Mouse (Mus musculus): Measurements from ENCODE around the gene Cmpk1. TPM values are rescaled to one million over a fixed set of nuclear protein-coding genes. Genes with fewer than 3 reads are reported as not detected.
"Not testable (repeated sequence)": the region's sequence is repeated elsewhere in the genome, so short reads cannot be mapped to it uniquely, and the experiment has no call there.

Gene Cmpk1
- polyA plus RNA-seq, 1 experiment from 2014 or later = 141 TPM

GRCm38 (mm10) chr4:114994218-114994617 is 7.2 kb upstream of the Cmpk1 start:
- ATAC-seq (ENCODE audit: insufficient read depth, low FRiP score, low TSS enrichment) (no peak), DNase-seq (ENCODE audit: low spot score) (no peak)
- 88% methylated on average over 3 of the region's 3 CpGs for WGBS
- H3K4me3 ChIP-seq (ENCODE audit: low read depth, low read length) = no peak overlapping the region
- H3K27me3 ChIP-seq (ENCODE audit: control insufficient read depth, insufficient read depth, low read length) = no peaks in the 10 kb centered on the region
- H3K9ac ChIP-seq (ENCODE audit: low read length) = no peak overlapping the region
- no peaks in the 10 kb centered on the region for H3K4me1 ChIP-seq (ENCODE audit: control insufficient read depth, insufficient read depth, low read length)
- H3K4me2 ChIP-seq (ENCODE audit: low read depth) = no peak overlapping the region
- H3K9me3 ChIP-seq (ENCODE audit: control insufficient read depth, low read length) = no peaks in the 10 kb centered on the region
- no peak overlapping the region for H3K27ac ChIP-seq (ENCODE audit: low read depth, low read length)
- H3K36me3 ChIP-seq (ENCODE audit: control insufficient read depth, insufficient read depth, low read length) = no peaks in the 10 kb centered on the region

- Histone ChIP-seq H3K27ac (ENCODE audit: low read depth, low read length) (peak overlapping the region; percentile 100), H3K27me3 (ENCODE audit: control insufficient read depth, insufficient read depth, low read length) (no peaks in the 10 kb centered on the region), H3K36me3 (ENCODE audit: control insufficient read depth, insufficient read depth, low read length) (no peaks in the 10 kb centered on the region), H3K9me3 (ENCODE audit: control insufficient read depth, low read length) (no peaks in the 10 kb centered on the region), H3K4me1 (ENCODE audit: control insufficient read depth, insufficient read depth, low read length) (no peaks in the 10 kb centered on the region; the same call in none of the 2 replicates), H3K4me3 (ENCODE audit: low read depth, low read length) (peak overlapping the region; percentile 90), H3K4me2 (ENCODE audit: low read depth) (peak overlapping the region; percentile 78), H3K9ac (ENCODE audit: low read length) (peak overlapping the region; percentile 94)
- ATAC-seq (ENCODE audit: insufficient read depth, low FRiP score, low TSS enrichment) (peak; percentile 64), DNase-seq (ENCODE audit: low spot score) (no peak)
- WGBS = 2% methylated on average over 8 of the region's 8 CpGs
Measured at GRCm38 (mm10) chr4:114986211-114986590, 840 bp downstream of the Cmpk1 start.

GRCm38 (mm10) chr4:114983020-114983419 is 4.0 kb downstream of the Cmpk1 start:
- H3K9ac ChIP-seq (ENCODE audit: low read length) = no peak overlapping the region
- no peak overlapping the region for H3K27ac ChIP-seq (ENCODE audit: low read depth, low read length)
- H3K27me3 ChIP-seq (ENCODE audit: control insufficient read depth, insufficient read depth, low read length) = no peaks in the 10 kb centered on the region
- no peak for ATAC-seq (ENCODE audit: insufficient read depth, low FRiP score, low TSS enrichment)
- no peak overlapping the region for H3K4me2 ChIP-seq (ENCODE audit: low read depth)
- no peaks in the 10 kb centered on the region; the same call in none of the 2 replicates for H3K4me1 ChIP-seq (ENCODE audit: control insufficient read depth, insufficient read depth, low read length)
- no peaks in the 10 kb centered on the region for H3K36me3 ChIP-seq (ENCODE audit: control insufficient read depth, insufficient read depth, low read length)
- 89% methylated on average over 1 of the region's 1 CpGs for WGBS
- no peak for DNase-seq (ENCODE audit: low spot score)
- no peak overlapping the region for H3K4me3 ChIP-seq (ENCODE audit: low read depth, low read length)
- H3K9me3 ChIP-seq (ENCODE audit: control insufficient read depth, low read length) = no peaks in the 10 kb centered on the region

GRCm38 (mm10) chr4:114982619-114983018 is 4.4 kb downstream of the Cmpk1 start:
- Histone ChIP-seq H3K9ac (ENCODE audit: low read length) (no peak overlapping the region), H3K4me2 (ENCODE audit: low read depth) (no peak overlapping the region), H3K4me3 (ENCODE audit: low read depth, low read length) (no peak overlapping the region), H3K27me3 (ENCODE audit: control insufficient read depth, insufficient read depth, low read length) (no peaks in the 10 kb centered on the region), H3K4me1 (ENCODE audit: control insufficient read depth, insufficient read depth, low read length) (no peaks in the 10 kb centered on the region; the same call in none of the 2 replicates), H3K27ac (ENCODE audit: low read depth, low read length) (no peak overlapping the region), H3K36me3 (ENCODE audit: control insufficient read depth, insufficient read depth, low read length) (no peaks in the 10 kb centered on the region), H3K9me3 (ENCODE audit: control insufficient read depth, low read length) (no peaks in the 10 kb centered on the region)
- ATAC-seq (ENCODE audit: insufficient read depth, low FRiP score, low TSS enrichment) = no peak
- DNase-seq (ENCODE audit: low spot score) = no peak
- WGBS = 86% methylated on average over 1 of the region's 1 CpGs

- no peak overlapping the region for H3K9ac ChIP-seq (ENCODE audit: low read length)
- no peak overlapping the region for H3K27ac ChIP-seq (ENCODE audit: low read depth, low read length)
- no peak for DNase-seq (ENCODE audit: low spot score)
- no peaks in the 10 kb centered on the region for H3K9me3 ChIP-seq (ENCODE audit: control insufficient read depth, low read length)
- H3K4me2 ChIP-seq (ENCODE audit: low read depth) = no peak overlapping the region
- H3K36me3 ChIP-seq (ENCODE audit: control insufficient read depth, insufficient read depth, low read length) = no peaks in the 10 kb centered on the region
- H3K27me3 ChIP-seq (ENCODE audit: control insufficient read depth, insufficient read depth, low read length) = no peaks in the 10 kb centered on the region
- H3K4me1 ChIP-seq (ENCODE audit: control insufficient read depth, insufficient read depth, low read length) = no peaks in the 10 kb centered on the region
- ATAC-seq (ENCODE audit: insufficient read depth, low FRiP score, low TSS enrichment) = no peak
- 93% methylated on average over 1 of the region's 1 CpGs for WGBS
- H3K4me3 ChIP-seq (ENCODE audit: low read depth, low read length) = no peak overlapping the region
Measured at GRCm38 (mm10) chr4:114973229-114973740, 13.8 kb downstream of the Cmpk1 start.

GRCm38 (mm10) chr4:114970736-114971135 is 16.3 kb downstream of the Cmpk1 start:
- no peak for DNase-seq (ENCODE audit: low spot score)
- no peaks in the 10 kb centered on the region for H3K36me3 ChIP-seq (ENCODE audit: control insufficient read depth, insufficient read depth, low read length)
- no peaks in the 10 kb centered on the region for H3K27me3 ChIP-seq (ENCODE audit: control insufficient read depth, insufficient read depth, low read length)
- H3K27ac ChIP-seq (ENCODE audit: low read depth, low read length) = no peak overlapping the region
- ATAC-seq (ENCODE audit: insufficient read depth, low FRiP score, low TSS enrichment) = no peak
- no peak overlapping the region for H3K9ac ChIP-seq (ENCODE audit: low read length)
- no peaks in the 10 kb centered on the region for H3K4me1 ChIP-seq (ENCODE audit: control insufficient read depth, insufficient read depth, low read length)
- no peaks in the 10 kb centered on the region for H3K9me3 ChIP-seq (ENCODE audit: control insufficient read depth, low read length)
- H3K4me2 ChIP-seq (ENCODE audit: low read depth) = no peak overlapping the region
- 97% methylated on average over 5 of the region's 5 CpGs for WGBS
- no peak overlapping the region for H3K4me3 ChIP-seq (ENCODE audit: low read depth, low read length)

GRCm38 (mm10) chr4:114960881-114961280 is 26.2 kb downstream of the Cmpk1 start:
- not testable (repeated sequence) for H3K9ac ChIP-seq (ENCODE audit: low read length); H3K4me3 ChIP-seq (ENCODE audit: low read depth, low read length); H3K4me2 ChIP-seq (ENCODE audit: low read depth); ATAC-seq (ENCODE audit: insufficient read depth, low FRiP score, low TSS enrichment); H3K27ac ChIP-seq (ENCODE audit: low read depth, low read length); H3K4me1 ChIP-seq (ENCODE audit: control insufficient read depth, insufficient read depth, low read length); H3K27me3 ChIP-seq (ENCODE audit: control insufficient read depth, insufficient read depth, low read length); H3K36me3 ChIP-seq (ENCODE audit: control insufficient read depth, insufficient read depth, low read length); H3K9me3 ChIP-seq (ENCODE audit: control insufficient read depth, low read length); DNase-seq (ENCODE audit: low spot score)
- WGBS = 91% methylated on average over 2 of the region's 2 CpGs

GRCm38 (mm10) chr4:114959533-114959932 is 27.5 kb downstream of the Cmpk1 start:
- Histone ChIP-seq H3K27ac (ENCODE audit: low read depth, low read length) (no peak overlapping the region), H3K4me1 (ENCODE audit: control insufficient read depth, insufficient read depth, low read length) (no peaks in the 10 kb centered on the region), H3K9ac (ENCODE audit: low read length) (no peak overlapping the region), H3K9me3 (ENCODE audit: control insufficient read depth, low read length) (no peaks in the 10 kb centered on the region), H3K4me3 (ENCODE audit: low read depth, low read length) (no peak overlapping the region), H3K36me3 (ENCODE audit: control insufficient read depth, insufficient read depth, low read length) (no peaks in the 10 kb centered on the region), H3K27me3 (ENCODE audit: control insufficient read depth, insufficient read depth, low read length) (no peaks in the 10 kb centered on the region), H3K4me2 (ENCODE audit: low read depth) (no peak overlapping the region)
- DNase-seq (ENCODE audit: low spot score) (no peak), ATAC-seq (ENCODE audit: insufficient read depth, low FRiP score, low TSS enrichment) (no peak)
- WGBS = 93% methylated on average over 2 of the region's 2 CpGs

GRCm38 (mm10) chr4:114958786-114959185 is 28.3 kb downstream of the Cmpk1 start:
- Histone ChIP-seq H3K27me3 (ENCODE audit: control insufficient read depth, insufficient read depth, low read length) (no peaks in the 10 kb centered on the region), H3K27ac (ENCODE audit: low read depth, low read length) (no peak overlapping the region), H3K9me3 (ENCODE audit: control insufficient read depth, low read length) (no peaks in the 10 kb centered on the region), H3K4me3 (ENCODE audit: low read depth, low read length) (no peak overlapping the region), H3K4me2 (ENCODE audit: low read depth) (no peak overlapping the region), H3K36me3 (ENCODE audit: control insufficient read depth, insufficient read depth, low read length) (no peaks in the 10 kb centered on the region), H3K4me1 (ENCODE audit: control insufficient read depth, insufficient read depth, low read length) (no peaks in the 10 kb centered on the region), H3K9ac (ENCODE audit: low read length) (no peak overlapping the region)
- ATAC-seq (ENCODE audit: insufficient read depth, low FRiP score, low TSS enrichment) (no peak), DNase-seq (ENCODE audit: low spot score) (no peak)
- WGBS = 94% methylated on average over 4 of the region's 4 CpGs

Measured in neural tube, embryonic 11.5 days (tissue).